Mouse (Mus musculus): Measurements from ENCODE around the gene Lrrc8a. TPM values are rescaled to one million over a fixed set of nuclear protein-coding genes. Genes with fewer than 3 reads are reported as not detected.

Lrrc8a gene
- total and polyA plus RNA-seq, 2 experiments from 2014 or later = 55.3 to 65.4 TPM

DNA sequence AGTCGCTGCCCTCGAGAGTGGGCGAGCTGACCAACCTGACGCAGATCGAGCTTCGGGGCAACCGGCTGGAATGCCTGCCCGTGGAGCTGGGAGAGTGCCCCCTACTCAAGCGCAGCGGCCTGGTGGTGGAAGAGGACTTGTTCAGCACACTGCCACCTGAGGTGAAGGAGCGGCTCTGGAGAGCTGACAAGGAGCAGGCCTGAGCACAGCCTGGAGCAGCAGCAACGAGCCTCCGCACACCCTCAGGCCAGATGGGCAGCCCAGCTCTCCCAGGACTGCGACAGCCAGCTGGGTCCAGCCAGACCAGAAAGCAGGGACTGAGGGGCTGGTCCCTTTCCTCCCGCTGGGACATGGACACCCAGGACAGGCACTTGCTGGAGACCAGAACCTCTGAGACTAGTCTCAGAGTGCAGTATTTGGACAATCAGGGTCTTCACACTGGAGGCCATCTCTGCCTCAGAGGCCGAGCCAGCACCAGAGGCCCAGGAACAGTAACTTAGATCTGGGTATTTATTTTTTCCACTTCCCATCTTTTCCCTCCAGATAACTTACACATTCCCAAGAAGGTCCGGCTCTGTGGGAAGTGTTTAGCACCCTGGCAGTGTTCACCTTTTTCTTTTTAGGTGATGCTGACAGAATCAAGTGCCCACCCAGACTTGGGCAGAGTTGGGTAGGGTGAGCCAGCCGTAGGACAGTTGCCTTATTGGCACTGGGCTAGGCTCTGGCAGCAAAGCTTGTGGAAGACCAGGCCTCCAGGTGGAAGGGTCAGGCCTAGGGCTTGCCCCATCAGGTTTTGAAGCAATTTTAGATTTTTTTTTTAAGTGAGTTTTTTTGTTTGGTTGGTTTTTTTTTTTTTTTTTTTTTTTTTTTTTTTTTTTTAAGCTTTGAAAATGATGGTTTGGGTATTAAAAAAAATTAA lies 24.7 kb downstream of the Lrrc8a start:
- H3K4me3 ChIP-seq (ENCODE audit: low read depth, low read length) = no peak overlapping the region
- H3K27me3 ChIP-seq (ENCODE audit: insufficient read depth, low read length) = no peaks in the 10 kb centered on the region
- DNase-seq (ENCODE audit: low spot score) (no peak), ATAC-seq (ENCODE audit: low FRiP score) (no peak)
- H3K27ac ChIP-seq (ENCODE audit: low read depth, low read length) = no peak overlapping the region
- H3K4me1 ChIP-seq (ENCODE audit: insufficient read depth, low read length) = peaks cover 3% of the 10 kb centered on the region; the same call in 1 of the 2 replicates
- no peak overlapping the region for H3K9ac ChIP-seq (replicated peaks; ENCODE audit: low read length, poor library complexity, severe bottlenecking)
- TF ChIP-seq CTCF (IDR thresholded peaks at IDR 0.05) = no peak
- 83% methylated on average over 18 of the region's 18 CpGs for WGBS
- peaks cover 57% of the 10 kb centered on the region for H3K36me3 ChIP-seq (ENCODE audit: insufficient read depth, low read length)
- no peaks in the 10 kb centered on the region for H3K9me3 ChIP-seq (ENCODE audit: low read length)
- H3K4me2 ChIP-seq (ENCODE audit: low read depth, low read length, poor library complexity, severe bottlenecking) = no peak overlapping the region

DNA sequence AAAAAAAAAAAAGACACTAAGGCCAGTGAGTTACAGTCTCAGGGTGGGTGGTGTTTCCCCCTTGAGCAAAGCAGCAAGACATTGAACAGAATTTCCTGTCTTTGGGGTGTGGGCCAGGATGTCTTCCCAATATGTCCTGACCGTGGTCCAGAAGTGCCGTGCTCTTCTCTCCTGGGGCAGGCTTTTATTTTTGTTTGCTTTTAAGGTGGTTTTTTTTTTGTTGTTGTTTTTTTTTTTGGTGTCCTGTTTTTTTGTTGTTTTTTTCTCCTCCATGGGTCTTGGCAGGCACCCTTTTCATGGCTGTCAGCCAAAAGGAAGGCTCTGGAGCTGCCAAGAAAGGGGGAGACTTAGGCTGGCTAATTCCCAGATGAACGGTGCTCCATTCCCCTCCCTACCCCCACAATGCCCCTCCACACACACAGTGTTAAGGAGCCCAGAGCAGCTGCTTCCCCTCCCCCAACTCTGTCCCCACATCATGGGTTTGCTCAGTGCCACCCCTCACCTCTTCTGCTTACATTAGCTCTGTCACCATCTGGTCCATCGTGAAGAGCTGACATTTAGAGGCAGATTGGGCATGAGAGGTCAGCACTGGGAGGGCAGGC lies 25.4 kb downstream of the Lrrc8a start:
- H3K4me1 ChIP-seq (ENCODE audit: insufficient read depth, low read length) = peaks cover 3% of the 10 kb centered on the region; the same call in 1 of the 2 replicates
- no peak overlapping the region for H3K27ac ChIP-seq (ENCODE audit: low read depth, low read length)
- no peak for ATAC-seq (ENCODE audit: low FRiP score)
- TF ChIP-seq CTCF (IDR thresholded peaks at IDR 0.05) = no peak
- no peak overlapping the region for H3K9ac ChIP-seq (replicated peaks; ENCODE audit: low read length, poor library complexity, severe bottlenecking)
- 52% methylated on average over 4 of the region's 4 CpGs for WGBS
- H3K36me3 ChIP-seq (ENCODE audit: insufficient read depth, low read length) = peaks cover 54% of the 10 kb centered on the region
- no peaks in the 10 kb centered on the region for H3K27me3 ChIP-seq (ENCODE audit: insufficient read depth, low read length)
- H3K4me3 ChIP-seq (ENCODE audit: low read depth, low read length) = no peak overlapping the region
- no peak overlapping the region for H3K4me2 ChIP-seq (ENCODE audit: low read depth, low read length, poor library complexity, severe bottlenecking)
- peak; percentile 91 for DNase-seq (ENCODE audit: low spot score)
- no peaks in the 10 kb centered on the region for H3K9me3 ChIP-seq (ENCODE audit: low read length)

DNA sequence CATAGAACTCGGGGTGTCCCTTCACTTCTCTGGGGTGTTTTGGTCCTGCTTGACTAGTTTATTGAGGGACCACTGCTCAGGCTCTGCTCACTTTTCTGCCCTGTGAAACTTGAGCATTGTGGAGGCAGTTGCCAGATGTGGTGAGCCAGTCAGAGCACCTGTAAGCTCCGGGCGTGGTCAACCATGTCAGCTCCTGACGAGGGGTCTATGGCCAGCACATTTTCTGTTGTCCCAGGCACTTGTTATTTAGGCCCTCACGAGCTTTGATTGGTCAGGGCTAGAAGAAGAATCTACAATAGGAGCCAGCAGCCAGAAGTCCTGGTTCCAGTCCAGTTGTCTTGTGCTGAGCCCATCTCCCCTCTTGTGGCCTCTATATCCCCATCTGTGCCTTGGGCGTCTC lies 26.3 kb downstream of the Lrrc8a start:
- H3K4me2 ChIP-seq (ENCODE audit: low read depth, low read length, poor library complexity, severe bottlenecking) = no peak overlapping the region
- no peak for TF ChIP-seq CTCF (IDR thresholded peaks at IDR 0.05)
- no peak overlapping the region for H3K9ac ChIP-seq (replicated peaks; ENCODE audit: low read length, poor library complexity, severe bottlenecking)
- H3K4me3 ChIP-seq (ENCODE audit: low read depth, low read length) = no peak overlapping the region
- no peak overlapping the region for H3K27ac ChIP-seq (ENCODE audit: low read depth, low read length)
- DNase-seq (ENCODE audit: low spot score) (no peak), ATAC-seq (ENCODE audit: low FRiP score) (no peak)
- no peaks in the 10 kb centered on the region for H3K27me3 ChIP-seq (ENCODE audit: insufficient read depth, low read length)
- H3K36me3 ChIP-seq (ENCODE audit: insufficient read depth, low read length) = peaks cover 46% of the 10 kb centered on the region
- no peaks in the 10 kb centered on the region for H3K9me3 ChIP-seq (ENCODE audit: low read length)
- WGBS = 96% methylated on average over 6 of the region's 6 CpGs
- H3K4me1 ChIP-seq (ENCODE audit: insufficient read depth, low read length) = peaks cover 3% of the 10 kb centered on the region; the same call in 1 of the 2 replicates

DNA sequence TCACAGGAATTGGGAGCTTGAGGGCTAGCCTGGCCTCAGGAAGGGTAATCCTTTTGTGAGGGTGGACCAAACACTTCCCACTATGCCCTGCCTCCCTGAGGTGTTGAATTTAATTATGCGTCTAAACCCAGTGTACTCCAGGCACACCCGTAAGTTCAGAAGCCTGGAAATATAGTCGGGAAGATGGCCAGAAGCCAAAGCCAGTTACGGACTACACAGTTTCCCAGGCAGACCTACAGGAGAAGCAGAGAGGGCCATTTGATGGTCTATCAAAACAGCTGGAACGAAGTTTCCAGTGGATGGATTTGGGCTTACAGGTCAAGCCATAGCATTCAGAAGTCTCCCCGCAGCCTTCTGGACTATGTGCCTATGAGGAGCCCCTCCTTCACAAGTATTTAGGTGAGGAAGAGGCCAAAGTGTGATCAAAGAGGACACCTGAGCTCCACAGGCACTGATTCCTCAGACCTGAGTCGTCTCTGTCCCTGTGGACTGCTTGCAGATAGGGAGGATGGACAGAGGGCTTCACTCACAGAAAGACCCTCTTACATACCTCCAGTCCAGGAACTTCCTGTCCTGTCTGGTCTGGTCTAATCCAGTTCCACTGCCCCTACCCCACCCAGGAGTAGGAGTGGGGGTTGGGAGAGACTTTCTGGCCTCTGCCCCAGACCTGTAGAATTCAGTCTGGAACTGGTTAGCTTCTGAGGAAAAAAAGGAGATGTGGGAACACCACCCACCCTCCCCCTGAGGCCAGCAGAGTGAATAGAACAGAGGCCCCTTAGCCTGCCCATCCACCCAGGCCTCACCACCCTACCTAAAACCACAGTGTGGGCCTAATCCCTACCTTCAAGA lies 27.4 kb downstream of the Lrrc8a start:
- Histone ChIP-seq H3K4me1 (ENCODE audit: insufficient read depth, low read length) (peaks cover 3% of the 10 kb centered on the region; the same call in 1 of the 2 replicates), H3K27ac (ENCODE audit: low read depth, low read length) (peak overlapping the region; percentile 73), H3K4me3 (ENCODE audit: low read depth, low read length) (no peak overlapping the region), H3K36me3 (ENCODE audit: insufficient read depth, low read length) (peaks cover 42% of the 10 kb centered on the region), H3K9ac (replicated peaks; ENCODE audit: low read length, poor library complexity, severe bottlenecking) (no peak overlapping the region), H3K27me3 (ENCODE audit: insufficient read depth, low read length) (no peaks in the 10 kb centered on the region), H3K4me2 (ENCODE audit: low read depth, low read length, poor library complexity, severe bottlenecking) (no peak overlapping the region), H3K9me3 (ENCODE audit: low read length) (no peaks in the 10 kb centered on the region)
- DNase-seq (ENCODE audit: low spot score) = no peak
- WGBS = 69% methylated on average over 7 of the region's 7 CpGs
- no peak for ATAC-seq (ENCODE audit: low FRiP score)
- TF ChIP-seq CTCF (IDR thresholded peaks at IDR 0.05) = no peak

DNA sequence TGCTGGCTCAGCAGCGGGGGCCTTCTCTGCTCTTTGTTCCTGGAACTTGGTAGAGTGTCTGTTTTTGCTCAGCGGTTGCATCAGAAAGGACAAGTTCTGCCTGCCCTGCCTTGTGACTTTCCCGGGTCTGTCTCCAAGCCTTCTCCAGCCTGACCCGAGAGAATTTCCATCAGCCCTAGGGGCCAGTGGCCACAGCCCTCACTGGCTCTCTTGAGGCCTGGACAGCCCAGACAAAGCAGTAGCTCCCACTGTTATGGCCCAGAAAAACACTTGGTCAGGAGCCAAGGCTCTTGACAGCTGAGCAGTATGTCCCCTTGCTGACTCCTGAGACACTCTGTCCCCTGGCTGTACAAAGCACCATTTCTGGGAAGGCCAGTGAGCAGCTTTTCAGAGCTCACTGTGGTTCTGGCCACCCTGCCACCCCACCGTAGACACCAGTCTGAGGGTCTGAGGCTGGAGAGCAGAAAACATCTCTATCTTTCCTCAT lies 28.3 kb downstream of the Lrrc8a start, which contains the start of gene Phyhd1:
Gene Phyhd1 (plus strand): TSS at position 437 of the 487 bp plus-strand sequence.
- Histone ChIP-seq H3K4me3 (ENCODE audit: low read depth, low read length) (no peak within 1 kb of the TSS), H3K4me1 (ENCODE audit: insufficient read depth, low read length) (peaks cover 3% of the 10 kb centered on the region; the same call in 1 of the 2 replicates), H3K36me3 (ENCODE audit: insufficient read depth, low read length) (peaks cover 38% of the 10 kb centered on the region), H3K9ac (replicated peaks; ENCODE audit: low read length, poor library complexity, severe bottlenecking) (no peak within 1 kb of the TSS), H3K4me2 (ENCODE audit: low read depth, low read length, poor library complexity, severe bottlenecking) (no peak within 1 kb of the TSS), H3K27me3 (ENCODE audit: insufficient read depth, low read length) (no peaks in the 10 kb centered on the region), H3K27ac (ENCODE audit: low read depth, low read length) (peak within 1 kb of the TSS; percentile 73), H3K9me3 (ENCODE audit: low read length) (no peaks in the 10 kb centered on the region)
- peak; percentile 52; the same call in 1 of the 2 replicates for ATAC-seq (ENCODE audit: low FRiP score)
- no peak for TF ChIP-seq CTCF (IDR thresholded peaks at IDR 0.05)
- WGBS = 30% methylated on average over 5 of the region's 5 CpGs
- peak; percentile 92 for DNase-seq (ENCODE audit: low spot score)
